Mouse (Mus musculus) gastrocnemius, postnatal 10 days (tissue): ENCODE data around the gene Oip5. TPM values are rescaled to one million over a fixed set of nuclear protein-coding genes. Genes with fewer than 3 reads are reported as not detected.
"Not testable (repeated sequence)": the region's sequence is repeated elsewhere in the genome, so short reads cannot be mapped to it uniquely, and the experiment has no call there.

ENCODE experiments used
- DNase-seq: peaks from one replicate; pipeline ENCODE4 v3.0.0; 2021; ENCODE audit warnings: mixed read lengths
- long read RNA-seq, 2 experiments: library from polyadenylated mRNA; stranded (forward); transcript quantifications; one replicate each; pipeline ENCODE4 v2.0.0; 2021
- total RNA-seq, 2 experiments: library from RNA; stranded (reverse); gene quantifications; 2 replicates each; pipeline ENCODE4 v1.2.3; 2021

Oip5 gene
- 1 to 10 TPM; 2.5 to 3.4 TPM for total RNA-seq
- long read RNA-seq, experiment 1, partial matches to known transcripts, result 0 of 1 reads
- long read RNA-seq, experiment 1, other reads (novel, unspliced or antisense), result 1 of 1 reads
- long read RNA-seq, experiment 2, partial matches to known transcripts, result 0 of 4 reads
- long read RNA-seq, experiment 2, other reads (novel, unspliced or antisense), result 0 of 4 reads

DNA sequence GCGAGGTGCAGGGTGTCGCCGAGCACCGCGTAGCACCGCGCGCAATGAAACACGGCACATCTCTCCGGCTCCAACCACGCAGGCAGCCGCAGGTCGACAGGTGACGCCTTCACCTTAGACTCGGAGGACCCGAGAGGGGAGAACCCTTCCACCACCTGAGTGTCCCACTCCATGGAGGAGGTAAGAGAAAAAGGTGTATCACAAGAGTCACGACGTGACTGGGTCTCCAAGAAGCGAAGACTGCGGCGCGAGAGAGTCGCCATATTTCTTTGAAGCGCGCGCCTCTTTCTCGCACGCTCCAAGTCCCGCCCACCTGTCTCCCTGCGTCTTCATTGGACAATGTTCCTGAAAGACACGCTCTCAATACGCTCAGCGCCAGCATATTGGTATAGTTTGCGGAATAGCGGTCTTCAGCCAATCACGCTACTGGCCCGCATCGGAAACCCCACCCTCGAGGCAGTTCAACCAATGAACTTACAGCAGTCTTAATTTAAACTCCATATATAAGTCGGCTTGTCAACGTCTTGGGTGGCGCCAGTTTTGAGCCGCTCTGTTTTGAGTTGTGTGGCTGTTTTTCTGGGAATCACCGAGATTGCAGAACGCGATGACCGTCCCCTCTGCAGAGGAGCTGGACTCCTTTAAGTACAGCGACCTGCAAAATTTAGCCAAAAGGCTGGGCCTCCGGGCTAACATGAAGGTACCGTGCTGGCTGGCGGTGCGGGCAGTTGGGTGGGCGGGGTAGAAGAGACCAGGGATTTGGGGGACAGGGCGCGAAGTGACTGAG lies at the start of gene Oip5, which contains the start of gene Nusap1:
Oip5 (minus strand) TSS at position 271 of the 784 bp plus-strand sequence.
Nusap1 (plus strand) TSS at position 100 of the 784 bp plus-strand sequence.
- DNase-seq, result peak; percentile 86

DNA sequence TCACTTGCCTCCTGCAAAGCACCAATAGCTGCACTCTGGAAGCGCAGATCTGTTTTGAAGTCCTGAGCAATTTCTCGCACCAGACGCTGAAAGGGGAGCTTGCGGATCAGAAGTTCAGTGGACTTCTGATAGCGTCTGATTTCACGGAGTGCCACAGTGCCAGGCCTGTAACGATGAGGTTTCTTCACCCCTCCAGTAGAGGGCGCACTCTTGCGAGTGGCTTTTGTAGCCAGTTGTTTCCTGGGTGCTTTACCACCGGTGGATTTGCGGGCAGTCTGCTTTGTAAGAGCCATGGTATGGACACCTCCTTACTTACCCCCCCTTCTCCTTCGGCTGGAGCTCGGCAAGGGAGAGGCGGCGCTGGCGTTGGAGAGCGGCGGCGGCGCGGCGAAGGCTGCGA lies 47.5 kb upstream of the Oip5 start:
- not testable (repeated sequence) for DNase-seq

DNA sequence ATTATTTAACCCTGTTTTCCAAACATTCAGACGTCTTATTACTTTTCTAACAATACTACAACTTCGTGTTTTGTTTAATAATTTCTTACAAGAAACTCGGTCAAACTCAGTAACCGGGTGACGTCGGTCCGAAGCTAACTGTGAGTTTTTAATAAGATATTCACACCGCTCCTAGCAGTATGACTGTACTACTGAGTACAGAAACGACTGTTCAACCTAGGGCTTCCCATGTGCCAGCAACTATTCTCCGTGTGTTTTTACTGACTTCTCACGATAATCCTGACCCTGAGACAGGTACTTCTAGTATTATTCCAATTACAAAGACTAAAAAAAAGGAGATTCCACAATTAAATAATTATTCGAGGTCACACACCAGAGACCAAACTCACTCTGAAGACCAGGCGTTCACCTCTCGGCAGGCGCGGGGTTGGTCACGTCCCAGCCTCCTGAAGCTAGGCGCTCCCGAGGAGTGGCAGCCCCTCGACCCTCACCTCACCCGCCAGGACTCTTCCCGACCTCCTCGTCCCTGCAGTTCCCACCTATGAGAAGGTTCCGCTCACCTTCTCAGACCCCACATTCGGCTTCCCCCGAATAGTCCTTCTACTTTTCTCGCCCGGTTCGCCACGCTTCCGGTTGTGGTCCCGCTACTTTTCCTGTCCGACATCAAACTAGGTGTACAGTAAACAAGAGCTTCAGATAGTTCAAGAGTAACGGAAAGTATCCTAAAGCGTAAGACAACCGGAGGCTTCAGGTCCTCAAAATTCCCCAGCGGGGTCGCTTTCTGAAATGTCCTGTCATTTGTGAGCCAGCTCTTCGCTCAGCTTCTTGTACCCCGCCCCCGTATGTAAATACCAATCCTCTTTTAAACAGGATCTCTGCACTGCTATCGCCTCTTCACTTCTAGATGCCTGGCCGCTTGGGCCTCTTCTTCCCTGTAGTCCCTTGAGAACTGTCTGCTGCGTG lies 44.2 kb upstream of the Oip5 start, which contains the start of gene Ndufaf1:
Ndufaf1 (minus strand) TSS at position 608 of the 963 bp plus-strand sequence.
- DNase-seq, result peak; percentile 70

DNA sequence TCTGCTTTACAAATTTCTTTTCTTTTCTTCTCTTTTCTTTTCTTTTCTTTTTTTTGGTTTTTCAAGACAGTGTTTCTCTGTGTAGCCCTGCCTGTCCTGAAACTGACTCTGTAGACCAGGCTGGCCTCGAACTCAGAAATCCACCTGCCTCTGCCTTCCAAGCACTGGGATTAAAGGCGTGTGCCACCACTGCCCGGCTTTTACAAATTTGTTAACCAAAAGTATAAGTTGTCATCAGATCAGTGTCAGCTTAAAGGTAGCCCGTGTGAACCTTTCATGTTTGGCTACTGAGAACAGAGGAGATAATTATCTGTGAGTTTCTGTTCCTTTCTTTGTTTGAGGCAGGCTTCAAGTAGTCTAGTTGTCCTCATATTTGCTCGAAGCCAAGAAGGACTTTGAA lies 26.0 kb upstream of the Oip5 start:
- DNase-seq, result no peak

DNA sequence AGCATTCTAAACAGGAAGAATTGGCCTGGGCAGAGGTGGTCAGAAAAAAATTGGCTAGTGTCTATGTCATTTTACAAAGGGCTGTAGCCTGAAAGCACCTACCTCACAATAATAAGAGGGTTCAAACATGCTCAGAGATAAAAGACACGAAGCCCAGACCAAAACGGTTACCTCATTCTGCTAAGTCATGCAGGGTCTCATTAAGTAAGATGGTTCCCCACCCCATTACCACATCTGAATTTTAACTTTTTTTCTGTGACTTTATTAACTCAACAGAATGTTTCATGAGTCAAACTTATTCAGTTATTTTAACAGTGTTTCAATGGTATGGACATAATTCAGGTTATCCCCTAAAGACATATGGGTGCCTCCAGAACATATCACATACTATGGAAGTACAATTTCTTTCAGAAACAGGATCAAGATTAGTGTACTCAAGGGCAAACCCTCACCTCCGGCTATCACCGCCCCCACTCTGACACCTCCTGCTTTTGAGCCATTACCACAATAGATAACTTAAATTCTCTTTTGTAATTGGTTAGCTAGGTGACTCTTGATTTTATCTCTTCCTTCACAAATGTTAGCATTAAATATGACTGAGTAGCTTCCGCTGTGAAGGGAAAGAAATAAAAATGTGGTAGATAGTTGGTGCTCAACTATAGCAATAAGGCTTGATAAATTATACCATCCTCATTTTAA lies 23.1 kb upstream of the Oip5 start:
- DNase-seq, result no peak

DNA sequence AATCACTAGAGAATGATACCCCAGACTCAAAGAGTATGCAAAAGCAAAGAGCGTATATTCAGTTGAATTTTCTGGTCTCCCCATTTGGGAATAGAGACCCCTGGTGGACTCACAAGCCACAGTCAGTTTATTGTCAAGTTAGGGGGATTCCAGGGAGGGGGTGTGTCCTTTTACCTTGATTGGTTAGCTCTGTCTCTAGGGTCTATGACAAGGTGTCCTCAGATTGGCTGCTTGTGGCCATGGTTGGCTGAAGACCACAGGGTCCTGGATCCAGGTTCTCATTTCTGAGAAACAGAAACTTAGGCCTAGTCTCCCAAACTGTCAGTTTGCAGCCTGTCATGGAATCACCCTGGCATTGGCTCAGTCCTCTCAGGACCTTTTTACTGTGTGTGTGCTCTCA lies 18.5 kb upstream of the Oip5 start:
- DNase-seq, result no peak

DNA sequence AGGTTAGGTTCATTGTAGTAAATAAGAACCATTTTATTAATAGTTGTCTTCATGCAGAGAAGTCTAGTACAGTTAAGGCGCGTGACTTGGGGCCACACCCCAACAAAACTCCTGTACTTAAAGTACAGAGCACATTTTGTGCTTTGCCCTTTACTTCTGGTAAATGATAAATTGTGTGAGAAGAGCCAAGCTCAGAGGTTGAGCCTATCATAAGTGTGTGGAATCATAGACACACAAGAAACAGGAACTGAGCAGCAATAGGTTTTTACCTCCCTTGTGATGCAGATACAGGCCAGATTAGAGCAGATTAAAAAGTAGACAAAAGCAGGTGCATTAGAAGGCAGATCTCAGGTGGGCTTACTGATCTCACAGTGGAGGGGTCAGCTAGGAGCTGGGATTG lies 3.0 kb upstream of the Oip5 start:
- DNase-seq, result no peak

DNA sequence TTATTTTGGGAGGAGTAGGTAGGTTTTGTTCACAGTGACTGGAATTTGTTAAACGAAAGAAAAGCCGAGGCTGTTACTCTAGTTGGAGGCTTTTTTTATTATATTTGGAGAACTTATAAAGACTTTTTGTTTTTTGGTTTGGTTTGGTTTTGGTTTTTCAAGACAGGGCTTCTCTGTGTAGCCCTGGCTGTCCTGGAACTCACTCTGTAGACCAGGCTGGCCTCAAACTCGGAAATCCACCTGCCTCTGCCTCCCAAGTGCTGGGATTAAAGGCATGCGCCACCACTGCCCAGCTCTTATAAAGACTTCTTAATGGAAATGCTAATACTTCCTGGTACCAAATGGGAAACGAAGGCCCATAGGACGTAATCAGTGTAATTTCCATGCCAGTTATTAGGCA lies 733 bp upstream of the Oip5 start:
- not testable (repeated sequence) for DNase-seq

DNA sequence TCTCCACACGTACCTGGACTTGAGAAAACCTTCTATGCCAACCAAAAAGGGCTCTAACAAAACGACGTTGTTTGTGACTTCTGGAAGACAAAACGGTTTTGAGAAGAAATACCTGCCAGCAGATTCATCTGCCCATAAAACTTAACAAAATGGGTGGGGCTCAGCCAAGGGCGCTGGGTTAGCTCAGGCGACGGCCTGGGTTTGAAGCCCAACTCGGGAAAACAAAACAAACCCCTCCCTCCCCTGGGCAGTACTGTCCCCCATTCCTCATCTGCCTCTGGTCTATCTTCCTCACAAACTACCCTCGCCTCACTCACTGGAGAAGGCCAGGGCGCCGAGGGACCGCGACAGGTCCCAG lies 449 bp downstream of the Oip5 start:
- no peak for DNase-seq

DNA sequence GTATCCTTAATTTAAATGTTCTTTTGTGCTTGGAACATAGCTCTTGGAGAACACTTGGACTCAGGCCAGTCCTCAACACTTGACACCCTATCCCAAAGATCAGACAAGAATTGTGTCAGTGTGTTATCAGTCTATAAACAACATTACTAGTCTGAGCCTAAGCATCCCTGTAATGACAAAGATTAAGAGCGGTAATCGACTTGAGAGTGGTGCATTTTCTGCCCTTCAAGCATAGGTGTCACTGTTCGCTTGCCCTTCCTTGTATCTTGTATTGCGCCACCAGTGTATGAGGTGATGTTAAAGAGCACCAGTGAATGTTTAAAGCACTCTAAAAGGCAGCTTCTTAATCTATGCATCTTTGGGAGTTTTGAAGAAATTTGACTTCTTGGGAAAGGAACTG lies 11.2 kb downstream of the Oip5 start:
- DNase-seq, result no peak

DNA sequence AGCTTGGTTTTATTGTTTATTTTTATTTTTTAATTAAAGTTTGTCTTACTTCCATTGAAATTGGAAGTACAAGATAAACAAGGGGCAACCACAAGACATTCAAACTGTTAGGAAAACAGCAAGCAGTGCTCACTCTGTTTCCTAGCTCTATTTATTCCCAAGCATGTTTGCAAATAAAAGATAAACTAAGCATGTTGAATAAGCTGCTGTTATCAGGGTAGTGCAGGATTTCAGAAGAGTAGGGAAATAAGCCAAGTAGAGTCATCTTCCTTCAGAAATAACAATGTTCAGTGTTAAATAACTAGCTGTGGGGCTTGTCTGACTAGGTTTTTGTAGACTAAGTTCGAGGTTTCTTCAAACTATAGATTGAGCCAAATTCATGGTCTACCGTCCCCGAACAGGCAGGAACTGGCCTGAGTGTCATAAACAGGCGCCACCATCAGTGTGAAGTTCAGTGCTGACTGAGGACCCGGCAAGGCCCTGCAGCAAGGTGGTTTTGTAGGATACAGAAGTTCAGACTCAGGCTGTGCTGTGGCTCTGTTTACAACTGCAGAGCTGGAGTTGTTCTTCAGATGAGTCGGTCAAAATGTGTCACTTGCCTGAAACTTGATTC lies 12.8 kb downstream of the Oip5 start:
- DNase-seq, result no peak

DNA sequence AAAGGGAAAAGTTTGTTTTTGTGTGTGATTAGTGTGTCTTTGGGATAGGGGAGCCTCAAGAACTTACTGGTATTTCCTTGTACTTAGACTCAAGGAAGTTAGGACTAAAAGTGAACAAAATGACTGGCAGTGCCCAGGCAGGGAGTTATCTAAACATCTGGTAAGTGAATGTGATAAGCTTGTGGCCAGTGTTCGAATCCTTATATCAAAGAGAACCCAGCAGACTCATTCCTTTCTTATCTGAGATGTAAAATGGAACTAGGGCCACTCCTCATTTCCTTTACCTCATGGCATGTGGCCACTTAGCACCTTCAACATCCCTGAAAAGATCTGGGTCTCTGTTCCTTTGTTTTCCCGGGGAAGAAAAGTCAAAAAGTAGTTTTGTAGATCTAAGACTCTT lies 14.4 kb downstream of the Oip5 start:
- no peak for DNase-seq

DNA sequence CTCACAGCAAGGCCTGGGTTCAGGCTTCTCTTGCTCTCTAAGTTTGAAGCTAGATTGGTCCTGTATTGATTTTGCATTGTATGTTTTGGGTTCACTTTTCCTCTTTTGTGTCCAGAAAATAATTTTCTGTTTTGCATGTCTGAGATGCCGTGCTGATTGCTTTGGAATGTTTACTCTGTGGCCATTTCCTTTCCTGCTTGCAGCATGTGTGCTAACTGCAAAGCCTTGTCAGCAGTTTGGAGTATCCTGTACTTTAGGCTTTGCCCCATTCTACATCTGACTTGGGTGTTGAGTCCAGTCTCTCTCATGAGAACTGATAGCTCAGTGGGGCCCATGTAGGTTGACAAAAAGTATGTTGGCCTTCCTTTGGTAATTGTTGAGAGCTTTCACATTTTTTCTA lies 15.8 kb downstream of the Oip5 start:
- DNase-seq, result no peak

DNA sequence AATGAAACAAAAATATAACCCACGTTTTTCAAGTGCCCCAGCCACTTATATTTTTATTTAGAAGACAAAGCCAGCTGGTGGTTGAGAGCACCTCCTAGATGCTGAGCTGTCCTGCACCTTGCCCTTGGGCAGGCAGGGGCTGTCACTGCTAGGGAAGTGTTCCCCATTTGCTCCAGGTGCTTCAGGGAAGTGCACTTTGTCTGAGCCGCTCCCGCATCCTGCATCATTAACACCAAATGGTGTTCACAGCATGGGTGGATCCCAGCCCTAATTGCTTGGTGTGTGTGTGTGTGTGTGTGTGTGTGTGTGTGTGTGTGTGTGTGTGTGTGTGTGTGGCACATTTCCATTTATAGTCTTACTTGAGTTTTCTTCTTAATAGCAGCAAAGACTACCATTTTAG lies 16.7 kb downstream of the Oip5 start:
- DNase-seq, result not testable (repeated sequence)

DNA sequence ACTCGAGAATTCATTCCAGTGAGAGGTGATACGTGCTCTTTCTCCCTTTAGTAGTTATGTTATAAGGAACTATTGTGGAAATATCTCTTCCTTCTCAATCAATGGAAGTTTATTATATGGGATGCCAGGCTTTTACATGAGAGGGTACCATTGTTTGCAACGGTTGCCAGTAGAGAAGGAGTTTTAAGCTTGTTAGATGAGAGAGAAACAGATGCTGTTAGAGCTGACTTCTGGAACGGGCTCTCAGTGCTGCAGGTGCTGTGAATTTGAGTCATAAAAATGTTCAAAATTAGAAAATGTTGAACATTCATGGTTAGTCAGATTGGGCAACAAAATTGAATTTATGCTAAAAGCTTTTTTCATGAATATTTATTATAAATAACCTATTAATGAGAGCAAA lies 17.2 kb downstream of the Oip5 start:
- no peak for DNase-seq

DNA sequence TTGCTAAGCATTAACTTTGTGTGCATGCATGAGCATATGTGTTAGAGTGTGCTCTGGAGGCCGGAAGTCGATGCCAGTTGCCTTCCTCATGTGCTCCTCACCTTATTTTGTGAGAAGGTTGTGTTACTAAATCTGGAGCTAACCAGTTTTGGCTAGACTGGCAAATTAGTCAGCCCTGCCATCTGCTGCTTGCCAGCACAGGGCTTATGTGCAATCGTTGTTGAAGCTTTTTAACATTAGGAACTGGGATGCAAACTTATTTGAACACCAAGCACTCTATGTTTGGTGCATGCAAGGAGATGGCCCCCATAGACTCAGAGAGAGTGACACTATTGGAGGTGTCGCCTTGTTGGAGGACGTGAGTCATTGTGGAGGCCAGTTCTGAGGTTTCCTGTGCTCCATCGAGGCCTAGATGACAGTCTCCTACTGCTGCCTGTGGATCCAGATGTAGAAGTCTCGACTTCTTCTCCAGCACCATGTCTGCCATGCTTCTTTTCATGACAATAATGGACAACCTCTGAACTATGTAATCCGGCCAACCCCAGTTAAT lies 21.4 kb downstream of the Oip5 start:
- DNase-seq, result no peak

DNA sequence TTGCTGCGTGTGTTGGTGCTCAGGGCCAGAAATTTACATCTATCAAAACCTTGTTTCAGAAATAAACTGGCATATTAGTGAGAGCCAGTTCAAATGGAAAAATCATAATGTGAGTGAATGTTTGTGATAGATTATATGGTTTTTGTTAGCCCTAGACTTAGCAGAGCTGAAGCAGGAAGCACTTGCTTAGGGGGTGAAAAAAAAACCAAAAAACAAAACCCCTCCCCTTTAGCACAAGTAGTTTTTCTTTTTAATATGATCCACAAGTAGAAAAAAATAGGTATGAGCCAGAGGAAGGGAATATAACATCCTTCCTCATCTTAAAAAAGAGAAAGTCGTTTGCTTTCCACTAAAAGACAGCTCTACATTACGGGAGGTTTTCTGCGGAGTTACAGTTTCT lies 23.0 kb downstream of the Oip5 start:
- no peak for DNase-seq

DNA sequence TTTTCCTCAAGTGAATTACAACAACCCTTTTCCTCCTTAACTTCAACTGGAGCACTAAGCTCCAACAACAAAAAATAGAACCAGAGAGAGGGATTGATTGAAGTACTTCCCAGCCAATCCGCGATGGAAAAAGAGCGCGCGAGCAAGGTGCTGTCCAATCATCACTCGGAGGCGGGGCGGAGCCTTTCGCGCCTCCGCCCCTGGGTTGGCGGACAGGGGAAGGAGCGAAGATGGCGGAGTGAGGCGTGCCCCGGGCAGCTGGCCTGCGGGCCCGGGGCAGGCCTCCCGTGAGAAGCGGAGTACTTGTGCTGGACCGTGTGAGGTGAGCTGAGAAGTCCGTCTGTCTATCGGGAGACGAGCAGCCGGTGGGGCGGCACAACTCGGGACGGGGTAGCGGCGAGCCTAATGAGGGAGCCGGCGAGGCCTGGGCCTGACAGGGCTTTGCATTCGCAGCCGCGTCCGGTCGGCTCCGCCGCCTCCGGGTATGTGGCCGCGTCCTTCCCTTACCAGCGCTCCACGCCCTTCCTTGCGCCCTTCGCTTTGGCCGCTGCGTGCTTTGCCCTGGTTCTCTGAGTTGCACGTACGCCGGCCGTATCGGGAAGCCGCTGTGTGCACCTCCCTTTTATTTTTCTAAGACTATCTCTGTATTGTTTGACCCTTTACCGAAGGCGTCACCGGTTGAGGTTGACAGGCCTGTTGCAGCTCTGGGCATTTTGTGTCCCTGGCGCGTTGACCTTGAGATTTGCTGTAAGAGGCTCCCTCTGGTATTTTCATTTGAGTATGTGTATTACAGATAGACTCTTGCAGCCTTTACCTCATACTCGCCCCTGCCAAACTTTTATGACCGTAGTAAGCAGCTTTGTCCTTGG lies 23.9 kb downstream of the Oip5 start:
- peak; percentile 97 for DNase-seq

DNA sequence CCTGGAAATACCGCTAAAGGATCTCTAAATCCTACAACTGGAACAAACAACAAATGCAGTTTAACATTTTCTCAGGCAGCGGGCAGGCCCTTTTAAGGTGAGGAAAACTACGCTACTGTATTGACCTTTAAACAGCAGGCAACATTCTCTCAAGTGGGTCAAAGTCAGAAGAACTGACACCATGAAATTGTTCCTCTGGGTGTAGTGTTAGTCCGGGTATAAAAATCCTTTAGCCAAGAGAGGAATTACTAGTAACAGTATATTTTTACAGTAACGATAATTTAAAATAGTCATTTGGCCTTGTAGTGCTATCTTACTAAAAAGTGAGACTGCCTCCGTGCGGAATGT lies 24.5 kb downstream of the Oip5 start:
- no peak for DNase-seq

DNA sequence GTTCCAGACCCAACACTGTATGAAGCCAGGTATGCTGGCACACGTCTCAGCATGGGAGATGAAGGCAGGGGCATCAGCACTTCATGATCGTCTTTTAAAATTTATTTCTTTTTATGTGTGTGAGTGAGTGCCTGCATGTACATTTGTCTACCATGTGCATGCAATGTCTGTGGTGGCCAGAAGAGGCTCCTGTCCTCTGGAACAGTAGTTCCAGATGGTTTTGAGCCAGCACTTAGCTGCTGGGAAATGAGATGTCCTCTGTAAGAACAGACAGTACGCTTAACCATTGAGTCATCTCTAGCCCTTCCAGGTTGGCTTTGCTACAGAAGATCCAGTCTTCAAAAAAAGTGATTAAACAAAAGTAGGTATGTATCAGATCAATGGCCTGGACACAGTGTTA lies 27.0 kb downstream of the Oip5 start:
- DNase-seq, result no peak

DNA sequence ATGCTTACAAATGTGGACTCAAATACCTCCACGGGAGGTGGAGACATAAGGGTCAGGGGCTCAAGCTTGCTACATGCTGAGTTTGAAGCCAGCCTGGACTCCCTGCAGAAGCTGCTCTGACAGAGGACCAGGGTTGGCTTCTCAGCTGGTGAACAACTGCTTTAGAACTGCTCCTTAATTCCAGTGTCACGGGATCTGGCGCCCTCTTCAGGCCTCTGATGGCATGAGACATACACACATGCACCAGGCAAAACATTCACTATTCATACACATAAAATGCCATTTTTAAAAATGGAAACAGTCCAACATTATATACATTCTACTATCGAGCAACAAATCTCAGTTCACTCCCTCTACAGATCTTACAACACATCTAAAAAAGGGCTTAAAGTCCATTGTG lies 30.9 kb downstream of the Oip5 start:
- DNase-seq, result peak; percentile 62
